Mouse (Mus musculus) heart, adult 2 months (tissue): ENCODE results near the gene Olfr1256.

Experiments
- CTCF ChIP-seq: fragments of 200-600 bp; IDR thresholded peaks from 2 replicates; pipeline ENCODE4 v1.8.1; 2022; ENCODE audit warnings: antibody characterized with exemption, mild to moderate bottlenecking, moderate library complexity
- EP300 ChIP-seq: fragments of 200-500 bp; IDR thresholded peaks from 2 replicates; pipeline ENCODE4 v1.6.1; 2011; ENCODE audit warnings: low read depth, low read length, control low read depth; ENCODE audit not compliant: insufficient read depth
- POLR2A ChIP-seq: fragments of 200-500 bp; IDR thresholded peaks from 2 replicates; pipeline ENCODE4 v1.6.1; 2011; ENCODE audit warnings: mild to moderate bottlenecking, low read depth, low read length, control low read depth; ENCODE audit not compliant: insufficient read depth

DNA sequence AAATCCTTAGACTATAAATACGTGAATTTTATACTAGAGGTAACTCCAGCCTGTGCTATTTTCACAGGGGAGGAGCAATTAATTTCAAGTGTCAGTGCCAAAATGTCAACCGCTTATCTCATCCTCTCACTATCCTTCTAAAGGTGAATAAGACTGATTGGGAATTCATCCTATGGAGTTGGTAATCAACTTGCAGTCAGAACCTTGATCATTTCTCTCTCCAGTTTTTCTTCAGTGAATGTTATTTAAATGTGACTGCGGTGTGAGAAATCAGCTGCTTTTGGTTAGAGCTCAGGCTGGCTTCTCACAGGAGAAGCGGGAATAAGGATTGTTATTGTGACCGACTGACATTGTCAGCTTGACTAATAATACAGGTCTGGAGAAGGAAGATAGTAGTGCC, 6.8 kb upstream of the Olfr1256 start, which contains the start of gene Olfr48:
- TF ChIP-seq POLR2A (no peak), CTCF (no peak), EP300 (no peak)
